ENCODE assay signal across 11 mouse cellular contexts in the genomic region with DNA sequence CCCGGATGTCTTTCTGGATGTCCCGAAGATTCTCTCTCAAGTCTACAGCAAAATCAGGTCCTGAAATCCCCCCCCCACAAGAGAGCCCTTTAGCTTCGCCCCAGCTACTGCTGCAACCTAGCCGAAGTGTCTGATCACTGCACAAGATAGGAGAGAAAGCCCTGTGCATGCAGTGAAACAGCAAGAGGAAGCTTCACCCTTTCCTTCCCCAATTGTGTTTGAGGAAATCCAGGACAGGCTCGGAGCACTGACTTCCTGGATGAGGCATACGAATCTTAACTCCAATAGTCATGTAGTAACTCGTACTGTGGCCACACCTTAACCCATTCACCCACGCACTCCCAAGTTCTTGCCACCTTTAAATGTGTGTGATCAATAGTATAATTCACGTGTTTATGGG.
DNase-seq lines count a peak whose midpoint lies in the region; ATAC-seq lines count a peak whose summit lies in the region.
"Had no signal": no experiment of that assay in that cellular context is flagged by ENCODE, and none has a peak within 500 bp of the region (broad histone marks: within the 10 kb centered on the region; RNA-seq: fewer than 3 reads in every experiment).

No protein-coding gene starts in this region.

- H3K9ac ChIP-seq in heart, embryonic 11.5 days (ENCODE audit: low read depth, low read length), result no peak overlapping the region
- H3K9ac ChIP-seq in kidney, embryonic 16.5 days (replicated peaks; ENCODE audit: low read length), result no peak overlapping the region
- H3K9ac ChIP-seq: hindbrain, embryonic 12.5 days had no signal

- no peaks in the 10 kb centered on the region for H3K27me3 ChIP-seq in heart, embryonic 11.5 days (ENCODE audit: control insufficient read depth, insufficient read depth, low read length)
- no peaks in the 10 kb centered on the region for H3K27me3 ChIP-seq in kidney, embryonic 16.5 days (ENCODE audit: insufficient read depth, low read length)
- H3K27me3 ChIP-seq: hindbrain, embryonic 12.5 days had no signal

- DNase-seq in heart, adult 18-20 months, result peak; percentile 40 to 72
- DNase-seq in heart, adult 8-10 months (ENCODE audit: low spot score), result peak; percentile 70
- DNase-seq in lung, postnatal 25 days (ENCODE audit: low spot score), result peak; percentile 67
- no peak for DNase-seq in embryo, embryonic 10 days (ENCODE audit: low spot score)
- no peak for DNase-seq in spleen, postnatal 10 days (ENCODE audit: low spot score in 2 of 2)
- DNase-seq: cerebellum, adult 9-10 months; thymus, adult 2 months had no signal

- 57% methylated on average over 9 of the region's 9 CpGs for WGBS in heart, embryonic 11.5 days (ENCODE audit: insufficient replicate concordance)
- 65% methylated on average over 9 of the region's 9 CpGs for WGBS in kidney, embryonic 16.5 days

- H3K9me3 ChIP-seq in heart, embryonic 11.5 days (replicated peaks; ENCODE audit: control insufficient read depth, low read length), result no peaks in the 10 kb centered on the region
- H3K9me3 ChIP-seq in kidney, embryonic 16.5 days (ENCODE audit: low read length), result no peaks in the 10 kb centered on the region
- H3K9me3 ChIP-seq: hindbrain, embryonic 12.5 days had no signal

- no peak overlapping the region for H3K4me2 ChIP-seq in heart, embryonic 11.5 days
- H3K4me2 ChIP-seq in kidney, embryonic 16.5 days (replicated peaks; ENCODE audit: low read depth, low read length), result no peak overlapping the region
- H3K4me2 ChIP-seq: hindbrain, embryonic 12.5 days had no signal

- no peak overlapping the region for H3K27ac ChIP-seq in heart, embryonic 11.5 days (ENCODE audit: low read depth, low read length)
- 0 out of 2 replicates have a peak overlapping the region, but pooled peaks have one; percentile 9 for H3K27ac ChIP-seq in kidney, embryonic 16.5 days (ENCODE audit: low read length)
- H3K27ac ChIP-seq: hindbrain, embryonic 12.5 days had no signal

- H3K4me3 ChIP-seq in heart, embryonic 11.5 days (ENCODE audit: low read depth, low read length), result no peak overlapping the region
- no peak overlapping the region for H3K4me3 ChIP-seq in kidney, embryonic 16.5 days (ENCODE audit: low read length)
- H3K4me3 ChIP-seq: hindbrain, embryonic 12.5 days had no signal

- H3K4me1 ChIP-seq in heart, embryonic 11.5 days (ENCODE audit: control insufficient read depth, insufficient read depth, low read length), result peaks cover 7% of the 10 kb centered on the region; the same call in 1 of the 2 replicates
- H3K4me1 ChIP-seq in kidney, embryonic 16.5 days (ENCODE audit: insufficient read depth, low read length), result peaks cover 11% of the 10 kb centered on the region; the same call in 1 of the 2 replicates
- H3K4me1 ChIP-seq: hindbrain, embryonic 12.5 days had no signal

- no peaks in the 10 kb centered on the region for H3K36me3 ChIP-seq in heart, embryonic 11.5 days (ENCODE audit: control insufficient read depth, insufficient read depth, low read length)
- H3K36me3 ChIP-seq in kidney, embryonic 16.5 days (ENCODE audit: insufficient read depth, low read length), result no peaks in the 10 kb centered on the region
- H3K36me3 ChIP-seq: hindbrain, embryonic 12.5 days had no signal

- ATAC-seq in heart, embryonic 11.5 days (replicated peaks; ENCODE audit: insufficient number of reproducible peaks, low FRiP score, low TSS enrichment), result no peak
- no peak for ATAC-seq in kidney, embryonic 16.5 days (ENCODE audit: low FRiP score, low TSS enrichment)
- ATAC-seq in CD4-positive, CD25-positive, alpha-beta regulatory T cell, adult 4 months, result no peak

Comparison
In these comparisons a context has a peak if more than half of its experiments do, and no peak if none do; other contexts are left out.
1. DNase-seq: peak in heart, adult 18-20 months (2 of 2), heart, adult 8-10 months (single experiment) and lung, postnatal 25 days (single experiment); none in embryo, embryonic 10 days (single experiment) and spleen, postnatal 10 days (0 of 2).